In the genomic region with DNA sequence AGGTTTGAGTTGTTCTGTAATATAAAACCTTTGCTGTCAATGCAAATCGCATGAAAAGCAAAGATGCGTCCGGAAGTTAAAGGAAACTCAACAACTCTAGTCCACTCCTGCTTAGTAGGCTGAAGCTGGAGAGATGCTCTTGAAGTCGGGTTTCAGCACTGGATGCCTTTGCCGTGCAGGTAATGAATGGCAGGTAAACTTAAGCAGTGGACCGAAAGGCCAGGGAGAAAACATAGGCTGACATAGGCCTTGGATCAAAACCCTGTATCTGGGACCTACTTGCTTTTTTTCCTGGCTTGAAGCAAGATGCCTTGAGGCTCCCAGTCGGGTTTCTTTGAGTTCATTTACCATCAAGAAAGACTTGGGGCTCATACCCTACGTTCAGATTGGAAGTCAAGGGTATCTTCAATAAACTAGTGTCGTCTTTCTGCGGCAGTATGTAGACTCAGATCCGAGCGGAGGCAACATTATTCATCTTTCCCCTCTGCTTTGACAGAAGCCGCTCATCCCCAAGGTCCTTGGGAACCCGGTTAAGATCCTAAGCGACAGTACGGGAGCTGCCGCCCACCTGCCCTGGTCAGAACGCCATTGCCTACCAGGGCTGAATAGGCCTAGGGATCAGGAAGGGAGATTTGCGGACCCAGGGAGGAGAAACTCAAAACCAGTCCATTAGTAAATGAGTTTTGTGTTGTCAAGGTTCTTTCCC, we compare ENCODE assay signal across 16 mouse cellular contexts. TPM values are rescaled to one million over a fixed set of nuclear protein-coding genes. Genes with fewer than 3 reads are reported as not detected.
A peak's percentile ranks its signal among the peaks of the same experiment; 100 is the strongest.
DNase-seq lines count a peak whose midpoint lies in the region; ATAC-seq and TF ChIP-seq lines count a peak whose summit lies in the region.
"Had no signal": no experiment of that assay in that cellular context is flagged by ENCODE, and none has a peak within 500 bp of the region (broad histone marks: within the 10 kb centered on the region; RNA-seq: fewer than 3 reads in every experiment).

No protein-coding gene starts in this region.

- no peaks in the 10 kb centered on the region for H3K36me3 ChIP-seq in hindbrain, embryonic 12.5 days
- no peaks in the 10 kb centered on the region for H3K36me3 ChIP-seq in hindbrain, postnatal 0 days (ENCODE audit: insufficient read depth, low read length)
- H3K36me3 ChIP-seq in hindbrain, embryonic 13.5 days = no peaks in the 10 kb centered on the region
- H3K36me3 ChIP-seq: forebrain, embryonic 15.5 days; kidney, embryonic 15.5 days; liver, embryonic 12.5 days had no signal

- 0 out of 2 replicates have a peak overlapping the region, but pooled peaks have one; percentile 12 for H3K27ac ChIP-seq in hindbrain, embryonic 12.5 days
- H3K27ac ChIP-seq in hindbrain, postnatal 0 days = no peak overlapping the region
- no peak overlapping the region for H3K27ac ChIP-seq in hindbrain, embryonic 13.5 days
- H3K27ac ChIP-seq: forebrain, embryonic 15.5 days; kidney, embryonic 15.5 days; liver, embryonic 12.5 days; stomach, postnatal 0 days had no signal

- no peak overlapping the region for H3K4me3 ChIP-seq in hindbrain, embryonic 12.5 days
- H3K4me3 ChIP-seq in hindbrain, postnatal 0 days (ENCODE audit: low read length) = no peak overlapping the region
- H3K4me3 ChIP-seq in hindbrain, embryonic 13.5 days = no peak overlapping the region
- H3K4me3 ChIP-seq: forebrain, embryonic 15.5 days; kidney, embryonic 15.5 days; liver, embryonic 12.5 days had no signal

- whole genome bisulfite sequencing in hindbrain, embryonic 12.5 days = 4% methylated on average over 19 of the region's 19 CpGs
- WGBS in hindbrain, postnatal 0 days = 5% methylated on average over 19 of the region's 19 CpGs
- 2% methylated on average over 19 of the region's 19 CpGs for WGBS in hindbrain, embryonic 13.5 days

- peaks cover 26% of the 10 kb centered on the region for H3K4me1 ChIP-seq in hindbrain, embryonic 12.5 days
- H3K4me1 ChIP-seq in hindbrain, postnatal 0 days (ENCODE audit: insufficient read depth, low read length) = no peaks in the 10 kb centered on the region
- peaks cover 35% of the 10 kb centered on the region for H3K4me1 ChIP-seq in hindbrain, embryonic 13.5 days (replicated peaks)

- no peak for DNase-seq in hindbrain, postnatal 0 days (ENCODE audit: low spot score)
- DNase-seq in embryo, embryonic 11 days = peak; percentile 52
- peak; percentile 43 for DNase-seq in retina, embryonic 14.5 days (ENCODE audit: low spot score)
- no peak for DNase-seq in right cerebral cortex, postnatal 25 days
- no peak for DNase-seq in testis, postnatal 10 days (ENCODE audit: low spot score)
- DNase-seq: cerebellum, adult 11 months; right cerebral cortex, adult 18-20 months had no signal

- no peak for TF ChIP-seq CTCF in hindbrain, postnatal 0 days (IDR thresholded peaks at IDR 0.05; ENCODE audit: low read depth)

- 0 out of 2 replicates have a peak overlapping the region, but pooled peaks have one; percentile 15 for H3K4me2 ChIP-seq in hindbrain, embryonic 12.5 days (replicated peaks)
- no peak overlapping the region for H3K4me2 ChIP-seq in hindbrain, postnatal 0 days (ENCODE audit: low read depth, low read length)
- 0 out of 2 replicates have a peak overlapping the region, but pooled peaks have one; percentile 13 for H3K4me2 ChIP-seq in hindbrain, embryonic 13.5 days
- H3K4me2 ChIP-seq: forebrain, embryonic 15.5 days; kidney, embryonic 15.5 days; liver, embryonic 12.5 days had no signal

- no peak overlapping the region for H3K9ac ChIP-seq in hindbrain, embryonic 12.5 days
- H3K9ac ChIP-seq in hindbrain, postnatal 0 days (replicated peaks; ENCODE audit: low read length) = no peak overlapping the region
- H3K9ac ChIP-seq in hindbrain, embryonic 13.5 days = no peak overlapping the region
- H3K9ac ChIP-seq: forebrain, embryonic 15.5 days; kidney, embryonic 15.5 days; liver, embryonic 12.5 days had no signal

- H3K27me3 ChIP-seq in hindbrain, embryonic 12.5 days = peaks cover 96% of the 10 kb centered on the region
- H3K27me3 ChIP-seq in hindbrain, postnatal 0 days (ENCODE audit: insufficient read depth, low read length) = peaks cover 88% of the 10 kb centered on the region
- H3K27me3 ChIP-seq in hindbrain, embryonic 13.5 days = peaks cover 100% of the 10 kb centered on the region

- ATAC-seq in hindbrain, embryonic 12.5 days (ENCODE audit: low FRiP score) = no peak
- ATAC-seq in hindbrain, postnatal 0 days = no peak
- no peak for ATAC-seq in hindbrain, embryonic 13.5 days (ENCODE audit: low FRiP score)
- ATAC-seq: activated CD4-positive, CD25-positive, alpha-beta regulatory T cell, adult 4 months; forebrain, embryonic 15.5 days; liver, embryonic 12.5 days; lung, postnatal 0 days had no signal

- no peaks in the 10 kb centered on the region for H3K9me3 ChIP-seq in hindbrain, embryonic 12.5 days (replicated peaks)
- no peaks in the 10 kb centered on the region for H3K9me3 ChIP-seq in hindbrain, postnatal 0 days (ENCODE audit: low read length)
- H3K9me3 ChIP-seq in hindbrain, embryonic 13.5 days = no peaks in the 10 kb centered on the region
- H3K9me3 ChIP-seq: forebrain, embryonic 15.5 days; kidney, embryonic 15.5 days; liver, embryonic 12.5 days had no signal

RNA-seq across cellular contexts. Expression of a gene that starts 4.0 kb away (rescaled TPM):
- polyA plus RNA-seq in hindbrain, embryonic 12.5 days (2016; fragmentation: Nextera tagmentation; extraction: Ambion mirVana) = 36.0 and 36.9 TPM in 2 replicates
- 0.22 and 0.47 TPM in 2 replicates for total RNA-seq in hindbrain, postnatal 0 days (2014; rRNA removed)
- 0.54 and 0.68 TPM in 2 replicates for polyA plus RNA-seq in hindbrain, postnatal 0 days (2015; fragmentation: Nextera tagmentation; extraction: Ambion mirVana)
- polyA plus RNA-seq in hindbrain, embryonic 13.5 days (2015; fragmentation: Nextera tagmentation; extraction: Ambion mirVana) = 2.6 and 5.7 TPM in 2 replicates
- polyA plus RNA-seq: activated CD4-positive, CD25-positive, alpha-beta regulatory T cell, adult 4 months; spleen, adult 2 months had no signal

Comparison
In these comparisons a context has a peak if more than half of its experiments do, and no peak if none do; other contexts are left out.
1. DNase-seq: peak in embryo, embryonic 11 days (single experiment) and retina, embryonic 14.5 days (single experiment); none in hindbrain, postnatal 0 days (single experiment), right cerebral cortex, postnatal 25 days (single experiment) and testis, postnatal 10 days (single experiment).